Mouse (Mus musculus) midbrain, embryonic 14.5 days (tissue): ENCODE data around the gene Ano10. TPM values are rescaled to one million over a fixed set of nuclear protein-coding genes. Genes with fewer than 3 reads are reported as not detected.
"Not testable (repeated sequence)": the region's sequence is repeated elsewhere in the genome, so short reads cannot be mapped to it uniquely, and the experiment has no call there.

Experiments
- ATAC-seq: fragments of 200-750 bp; cut with Nextera tagmentation; 2 replicates; pipeline ENCODE4 v1.8.0; 2017; ENCODE audit warnings: moderate number of reproducible peaks, moderate library complexity; ENCODE audit not compliant: low FRiP score, low TSS enrichment
- DNase-seq: peaks from one replicate; pipeline ENCODE4 v3.0.0-alpha.2; 2015
- H3K27ac ChIP-seq: fragments of 300-500 bp; sonication (generic); replicated peaks from 2 replicates; pipeline ENCODE4 v1.5.1; 2014; ENCODE audit warnings: mild to moderate bottlenecking, low read depth, low read length, moderate library complexity
- H3K27me3 ChIP-seq: fragments of 300-500 bp; sonication (generic); 2 replicates; pipeline ENCODE4 v1.6.1; 2014; ENCODE audit warnings: low read length, control low read depth, mixed read lengths; ENCODE audit not compliant: control insufficient read depth, insufficient read depth
- H3K36me3 ChIP-seq: fragments of 300-500 bp; sonication (generic); 2 replicates; pipeline ENCODE4 v1.6.1; 2014; ENCODE audit warnings: low read length, control low read depth; ENCODE audit not compliant: control insufficient read depth, insufficient read depth
- H3K4me1 ChIP-seq: fragments of 300-500 bp; sonication (generic); 2 replicates; pipeline ENCODE4 v1.6.1; 2014; ENCODE audit warnings: mild to moderate bottlenecking, antibody characterized with exemption, low read length, control low read depth; ENCODE audit not compliant: control insufficient read depth, insufficient read depth
- H3K4me2 ChIP-seq: fragments of 300-500 bp; sonication (generic); 2 replicates; pipeline ENCODE4 v1.6.1; 2014; ENCODE audit warnings: mild to moderate bottlenecking, low read length, moderate library complexity
- H3K4me3 ChIP-seq: fragments of 300-500 bp; sonication (generic); replicated peaks from 2 replicates; pipeline ENCODE4 v1.5.1; 2014; ENCODE audit warnings: low read depth, low read length
- H3K9ac ChIP-seq: fragments of 300-500 bp; sonication (generic); replicated peaks from 2 replicates; pipeline ENCODE4 v1.6.1; 2014; ENCODE audit warnings: mild to moderate bottlenecking, low read length, moderate library complexity
- H3K9me3 ChIP-seq: fragments of 300-500 bp; sonication (generic); 2 replicates; pipeline ENCODE4 v1.6.1; 2016; ENCODE audit warnings: low read length, control low read depth, mixed read lengths; ENCODE audit not compliant: control insufficient read depth
- WGBS: fragments of 180-500 bp; shearing (Covaris S2); extraction: QIAGEN DNeasy Blood & Tissue Kit; methylation state at CpG from one replicate; pipeline ENCODE4 v1.1.7; 2014; 5-methylcytosine and 5-hydroxymethylcytosine counted together
- polyA plus RNA-seq: library from polyadenylated mRNA; unstranded; fragments of >200 nt; fragmentation: Nextera tagmentation; extraction: Ambion mirVana; gene quantifications from 2 replicates; pipeline ENCODE4 v1.2.1, GENCODE M21; 2014

Gene Ano10
- polyA plus RNA-seq, 1 experiment from 2014 or later: 41.2 TPM

- Histone ChIP-seq H3K9ac (no peak overlapping the region), H3K4me1 (no peaks in the 10 kb centered on the region), H3K4me3 (no peak overlapping the region), H3K4me2 (no peak overlapping the region), H3K9me3 (no peaks in the 10 kb centered on the region), H3K27ac (no peak overlapping the region), H3K36me3 (no peaks in the 10 kb centered on the region), H3K27me3 (no peaks in the 10 kb centered on the region)
- no peak for DNase-seq
- no peak for ATAC-seq
- WGBS: 93% methylated on average over 7 of the region's 7 CpGs
These were observed 22.3 kb upstream of the Ano10 start for GRCm38 (mm10) chr9:122316562-122316961.

DNA sequence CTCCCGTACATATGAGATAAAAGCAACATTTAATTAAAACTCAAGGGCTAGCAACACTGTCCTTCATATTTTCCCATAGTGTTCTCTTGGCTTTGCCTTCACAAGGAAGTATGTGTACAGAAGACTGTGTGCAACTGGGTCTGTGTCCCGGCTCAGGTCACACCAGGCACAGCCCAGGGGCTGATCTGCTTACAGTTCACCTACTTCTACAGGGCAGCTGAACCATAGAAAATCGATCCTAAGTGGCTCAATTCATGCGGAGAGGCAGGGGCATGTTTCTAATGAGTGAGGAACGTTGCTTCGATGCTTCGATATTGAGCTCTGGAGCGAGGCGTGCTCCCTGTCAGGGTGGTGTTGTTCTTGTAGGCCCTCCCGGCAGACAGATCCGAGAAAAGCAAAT, 21.3 kb upstream of the Ano10 start:
- H3K9ac ChIP-seq: no peak overlapping the region
- H3K9me3 ChIP-seq: no peaks in the 10 kb centered on the region
- no peak for ATAC-seq
- peaks cover 7% of the 10 kb centered on the region for H3K4me1 ChIP-seq
- H3K4me2 ChIP-seq: no peak overlapping the region
- no peak overlapping the region for H3K4me3 ChIP-seq
- no peaks in the 10 kb centered on the region for H3K27me3 ChIP-seq
- H3K27ac ChIP-seq: no peak overlapping the region
- WGBS: 73% methylated on average over 11 of the region's 11 CpGs
- DNase-seq: no peak
- H3K36me3 ChIP-seq: no peaks in the 10 kb centered on the region

- Histone ChIP-seq H3K9ac (no peak overlapping the region), H3K27me3 (no peaks in the 10 kb centered on the region), H3K9me3 (no peaks in the 10 kb centered on the region), H3K4me3 (no peak overlapping the region), H3K36me3 (no peaks in the 10 kb centered on the region), H3K4me1 (peaks cover 9% of the 10 kb centered on the region), H3K27ac (no peak overlapping the region), H3K4me2 (no peak overlapping the region)
- WGBS: 68% methylated on average over 4 of the region's 4 CpGs
- DNase-seq (no peak), ATAC-seq (no peak)
These were observed 20.7 kb upstream of the Ano10 start for GRCm38 (mm10) chr9:122314942-122315341.

DNA sequence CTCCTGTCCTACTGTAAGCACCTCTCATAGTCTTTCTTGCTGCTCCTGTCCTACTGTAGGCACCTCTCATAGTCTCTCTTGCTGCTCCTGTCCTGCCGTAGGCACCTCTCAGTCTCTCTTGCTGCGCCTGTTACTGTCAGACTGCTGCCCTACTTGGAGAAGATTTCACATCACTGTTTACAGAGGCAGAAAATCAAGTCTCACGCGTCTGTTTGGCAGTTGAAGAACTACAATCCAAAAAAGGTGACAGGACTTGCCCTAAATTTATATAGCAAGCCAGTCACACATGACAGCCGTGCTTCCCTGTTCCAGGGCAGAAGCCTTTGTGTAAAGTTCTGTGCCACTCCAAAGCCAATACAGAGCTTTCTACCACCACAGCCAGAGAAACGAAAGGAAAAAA, 20.2 kb upstream of the Ano10 start:
- no peak overlapping the region for H3K9ac ChIP-seq
- WGBS: 92% methylated on average over 6 of the region's 6 CpGs
- no peaks in the 10 kb centered on the region for H3K9me3 ChIP-seq
- H3K4me3 ChIP-seq: no peak overlapping the region
- DNase-seq (no peak), ATAC-seq (no peak)
- H3K4me2 ChIP-seq: no peak overlapping the region
- H3K4me1 ChIP-seq: peaks cover 9% of the 10 kb centered on the region
- no peaks in the 10 kb centered on the region for H3K27me3 ChIP-seq
- H3K36me3 ChIP-seq: no peaks in the 10 kb centered on the region
- no peak overlapping the region for H3K27ac ChIP-seq

DNA sequence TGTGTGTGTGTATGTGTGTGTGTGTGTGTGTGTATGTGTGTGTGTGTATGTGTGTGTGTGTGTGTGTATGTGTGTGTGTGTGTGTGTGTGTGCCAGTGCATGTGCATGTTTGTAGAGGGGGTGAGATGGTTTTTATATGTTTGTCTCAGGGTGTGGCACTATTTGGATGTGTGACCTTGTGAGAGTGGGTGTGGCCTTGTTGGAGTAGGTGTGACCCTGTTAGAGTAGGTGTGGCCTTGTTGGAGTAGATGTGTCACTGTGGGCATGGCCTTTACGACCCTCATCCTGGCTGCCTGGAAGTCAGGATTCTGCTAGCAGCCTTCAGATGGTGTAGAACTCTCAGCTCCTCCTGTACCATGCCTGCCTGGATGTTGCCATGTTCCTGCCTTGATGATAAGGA, 18.9 kb upstream of the Ano10 start:
- not testable (repeated sequence) for H3K27ac ChIP-seq, H3K4me3 ChIP-seq, H3K9ac ChIP-seq, H3K9me3 ChIP-seq, ATAC-seq, H3K27me3 ChIP-seq, H3K4me1 ChIP-seq, H3K4me2 ChIP-seq, DNase-seq, H3K36me3 ChIP-seq
- 95% methylated on average over 1 of the region's 1 CpGs for WGBS

GRCm38 (mm10) chr9:122312296-122312990, 18.2 kb upstream of the Ano10 start:
- DNase-seq (no peak), ATAC-seq (no peak)
- Histone ChIP-seq H3K36me3 (no peaks in the 10 kb centered on the region), H3K9me3 (no peaks in the 10 kb centered on the region), H3K4me1 (peaks cover 9% of the 10 kb centered on the region), H3K27me3 (no peaks in the 10 kb centered on the region), H3K27ac (no peak overlapping the region), H3K9ac (no peak overlapping the region), H3K4me2 (no peak overlapping the region), H3K4me3 (no peak overlapping the region)
- 89% methylated on average over 7 of the region's 7 CpGs for WGBS

- Histone ChIP-seq H3K9ac (no peak overlapping the region), H3K4me2 (peak overlapping the region; percentile 58), H3K27ac (no peak overlapping the region), H3K4me1 (peaks cover 9% of the 10 kb centered on the region), H3K27me3 (no peaks in the 10 kb centered on the region), H3K9me3 (no peaks in the 10 kb centered on the region), H3K36me3 (no peaks in the 10 kb centered on the region), H3K4me3 (peak overlapping the region; percentile 33)
- WGBS: 75% methylated on average over 7 of the region's 7 CpGs
- DNase-seq (no peak), ATAC-seq (no peak)
These were observed 17.0 kb upstream of the Ano10 start for GRCm38 (mm10) chr9:122311051-122311760.

- H3K27ac ChIP-seq: no peak overlapping the region
- no peaks in the 10 kb centered on the region for H3K27me3 ChIP-seq
- ATAC-seq: peak; percentile 78
- peak overlapping the region; percentile 58 for H3K4me2 ChIP-seq
- H3K9me3 ChIP-seq: no peaks in the 10 kb centered on the region
- no peaks in the 10 kb centered on the region for H3K36me3 ChIP-seq
- H3K9ac ChIP-seq: no peak overlapping the region; the same call in 1 of the 2 replicates
- WGBS: 2% methylated on average over 19 of the region's 19 CpGs
- peaks cover 9% of the 10 kb centered on the region for H3K4me1 ChIP-seq
- DNase-seq: peak; percentile 91
- peak overlapping the region; percentile 33 for H3K4me3 ChIP-seq
These were observed 16.4 kb upstream of the Ano10 start for GRCm38 (mm10) chr9:122310613-122311049.
